Mouse (Mus musculus): ENCODE results near the gene Fth1. TPM values are rescaled to one million over a fixed set of nuclear protein-coding genes. Genes with fewer than 3 reads are reported as not detected.

The Fth1 gene
- polyA plus RNA-seq, 2 experiments = 1,645 to 3,787 TPM

GRCm38 (mm10) chr19:9954055-9954810, 26.2 kb upstream of the Fth1 start:
- TF ChIP-seq CTCF (IDR thresholded peaks at IDR 0.05; ENCODE audit: low read depth) (0 out of 2 replicates have a peak, but pooled peaks have one; percentile 2), EP300 (IDR thresholded peaks at IDR 0.05; ENCODE audit: low read depth) (no peak)
- ATAC-seq (ENCODE audit: insufficient read depth) (peak; percentile 63), DNase-seq (ENCODE audit: low read depth in 3 of 3, low spot score in 3 of 3) (no peak)
- peaks cover 35 to 48% of the 10 kb centered on the region in 2 experiments for H3K4me1 ChIP-seq (replicated peaks; ENCODE audit: control insufficient read depth in 2 of 2, insufficient read depth in 2 of 2, low read length in 1 of 2)
- H3K4me3 ChIP-seq (ENCODE audit: insufficient read depth in 1 of 2, low read depth in 2 of 2, low read length in 2 of 2) = no peak overlapping the region
- peak overlapping the region; percentile 42 for H3K4me2 ChIP-seq (ENCODE audit: low read depth)
- no peak overlapping the region for H3K9ac ChIP-seq (replicated peaks)
- H3K27ac ChIP-seq = peak overlapping the region; percentile 72
- 15% methylated on average over 7 of the region's 7 CpGs for WGBS (ENCODE audit: insufficient replicate concordance)
- H3K36me3 ChIP-seq (replicated peaks; ENCODE audit: control insufficient read depth, insufficient read depth, low read depth) = no peaks in the 10 kb centered on the region
- H3K9me3 ChIP-seq (ENCODE audit: control insufficient read depth, low read length) = no peaks in the 10 kb centered on the region
- H3K27me3 ChIP-seq (ENCODE audit: control insufficient read depth, insufficient read depth, low read length) = no peaks in the 10 kb centered on the region

GRCm38 (mm10) chr19:9954811-9955202, 25.6 kb upstream of the Fth1 start:
- TF ChIP-seq CTCF (IDR thresholded peaks at IDR 0.05; ENCODE audit: low read depth) (no peak), EP300 (IDR thresholded peaks at IDR 0.05; ENCODE audit: low read depth) (no peak)
- H3K9ac ChIP-seq (replicated peaks) = 0 out of 2 replicates have a peak overlapping the region, but pooled peaks have one; percentile 3
- ATAC-seq (ENCODE audit: insufficient read depth) (peak; percentile 61), DNase-seq (ENCODE audit: low read depth in 3 of 3, low spot score in 3 of 3) (no peak)
- H3K4me1 ChIP-seq (replicated peaks; ENCODE audit: control insufficient read depth in 2 of 2, insufficient read depth in 2 of 2, low read length in 1 of 2) = peaks cover 35 to 48% of the 10 kb centered on the region in 2 experiments
- 30% methylated on average over 5 of the region's 5 CpGs for WGBS (ENCODE audit: insufficient replicate concordance)
- H3K27me3 ChIP-seq (ENCODE audit: control insufficient read depth, insufficient read depth, low read length) = no peaks in the 10 kb centered on the region
- H3K4me2 ChIP-seq (ENCODE audit: low read depth) = peak overlapping the region; percentile 42
- H3K36me3 ChIP-seq (replicated peaks; ENCODE audit: control insufficient read depth, insufficient read depth, low read depth) = no peaks in the 10 kb centered on the region
- H3K9me3 ChIP-seq (ENCODE audit: control insufficient read depth, low read length) = no peaks in the 10 kb centered on the region
- H3K27ac ChIP-seq = peak overlapping the region; percentile 72
- H3K4me3 ChIP-seq (ENCODE audit: insufficient read depth in 1 of 2, low read depth in 2 of 2, low read length in 2 of 2) = no peak overlapping the region

- no peak overlapping the region for H3K9ac ChIP-seq (replicated peaks)
- TF ChIP-seq CTCF (IDR thresholded peaks at IDR 0.05; ENCODE audit: low read depth) (no peak), EP300 (IDR thresholded peaks at IDR 0.05; ENCODE audit: low read depth) (peak; percentile 51)
- 8% methylated on average over 1 of the region's 1 CpGs for WGBS (ENCODE audit: insufficient replicate concordance)
- peak overlapping the region; percentile 72 for H3K27ac ChIP-seq
- DNase-seq (ENCODE audit: low read depth in 3 of 3, low spot score in 3 of 3) = no peak
- no peaks in the 10 kb centered on the region for H3K27me3 ChIP-seq (ENCODE audit: control insufficient read depth, insufficient read depth, low read length)
- H3K4me2 ChIP-seq (ENCODE audit: low read depth) = peak overlapping the region; percentile 42
- no peaks in the 10 kb centered on the region for H3K36me3 ChIP-seq (replicated peaks; ENCODE audit: control insufficient read depth, insufficient read depth, low read depth)
- H3K9me3 ChIP-seq (ENCODE audit: control insufficient read depth, low read length) = no peaks in the 10 kb centered on the region
- H3K4me3 ChIP-seq (ENCODE audit: insufficient read depth in 1 of 2, low read depth in 2 of 2, low read length in 2 of 2) = no peak overlapping the region
- peaks cover 35 to 48% of the 10 kb centered on the region in 2 experiments for H3K4me1 ChIP-seq (replicated peaks; ENCODE audit: control insufficient read depth in 2 of 2, insufficient read depth in 2 of 2, low read length in 1 of 2)
- peak; percentile 70; the same call in 1 of the 2 replicates for ATAC-seq (ENCODE audit: insufficient read depth)
These were observed 25.0 kb upstream of the Fth1 start for GRCm38 (mm10) chr19:9955438-9955837.

DNA sequence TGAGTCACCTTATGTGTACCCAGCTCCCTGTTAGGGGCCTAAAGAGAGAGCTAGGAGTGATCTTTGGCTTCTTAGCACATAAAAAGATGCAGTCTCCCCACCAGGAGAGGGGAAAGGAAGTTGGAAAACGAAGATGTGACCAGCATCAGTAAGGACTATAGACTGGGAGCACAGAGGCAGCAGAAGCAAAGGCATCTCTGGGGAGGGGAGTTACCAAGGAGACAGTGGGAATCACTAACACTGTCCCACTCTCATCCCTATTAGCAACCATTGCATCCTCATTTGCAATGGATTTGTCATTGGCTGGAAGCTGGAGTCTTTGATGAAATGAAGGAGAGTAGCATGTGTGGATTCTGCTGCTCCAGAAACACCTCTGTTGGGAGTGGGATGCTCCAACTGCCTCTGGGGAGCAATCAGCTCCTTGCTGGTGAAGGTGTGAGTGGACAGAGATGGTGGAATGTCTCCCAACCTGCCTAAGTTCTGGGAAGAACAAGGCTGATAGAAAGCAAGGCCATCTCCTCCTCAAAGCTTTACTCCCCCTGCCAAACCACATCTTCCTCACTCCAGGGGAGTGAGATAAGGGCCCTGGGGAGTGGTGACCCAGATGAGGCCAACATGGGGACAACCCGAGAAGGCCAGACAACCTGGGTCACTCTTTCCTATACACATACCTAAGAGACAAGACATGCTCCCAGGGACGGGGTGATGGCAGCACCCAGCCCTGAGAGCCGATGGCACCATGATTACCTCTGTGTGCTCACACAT, 23.6 kb upstream of the Fth1 start:
- Histone ChIP-seq H3K4me1 (replicated peaks; ENCODE audit: control insufficient read depth in 2 of 2, insufficient read depth in 2 of 2, low read length in 1 of 2) (peaks cover 35 to 48% of the 10 kb centered on the region in 2 experiments), H3K36me3 (replicated peaks; ENCODE audit: control insufficient read depth, insufficient read depth, low read depth) (no peaks in the 10 kb centered on the region), H3K4me2 (ENCODE audit: low read depth) (no peak overlapping the region), H3K27ac (no peak overlapping the region), H3K4me3 (ENCODE audit: insufficient read depth in 1 of 2, low read depth in 2 of 2, low read length in 2 of 2) (no peak overlapping the region), H3K27me3 (ENCODE audit: control insufficient read depth, insufficient read depth, low read length) (no peaks in the 10 kb centered on the region), H3K9ac (replicated peaks) (no peak overlapping the region; the same call in 1 of the 2 replicates), H3K9me3 (ENCODE audit: control insufficient read depth, low read length) (no peaks in the 10 kb centered on the region)
- no peak for DNase-seq (ENCODE audit: low read depth in 3 of 3, low spot score in 3 of 3)
- no peak for ATAC-seq (ENCODE audit: insufficient read depth)
- no peak for TF ChIP-seq CTCF (IDR thresholded peaks at IDR 0.05; ENCODE audit: low read depth)
- 47% methylated on average over 4 of the region's 4 CpGs for WGBS (ENCODE audit: insufficient replicate concordance)

GRCm38 (mm10) chr19:9957965-9958364, 22.4 kb upstream of the Fth1 start:
- 69% methylated on average over 5 of the region's 5 CpGs for WGBS (ENCODE audit: insufficient replicate concordance)

More at GRCm38 (mm10) chr19:9957965-9958364, 22.4 kb upstream of the Fth1 start:
- no peak for TF ChIP-seq EP300 (IDR thresholded peaks at IDR 0.05; ENCODE audit: low read depth)
- H3K27ac ChIP-seq = no peak overlapping the region
- H3K9ac ChIP-seq (replicated peaks) = no peak overlapping the region
- no peaks in the 10 kb centered on the region for H3K36me3 ChIP-seq (replicated peaks; ENCODE audit: control insufficient read depth, insufficient read depth, low read depth)
- no peak for ATAC-seq (ENCODE audit: insufficient read depth)
- DNase-seq (ENCODE audit: low read depth in 3 of 3, low spot score in 3 of 3) = no peak
- H3K4me3 ChIP-seq (ENCODE audit: insufficient read depth in 1 of 2, low read depth in 2 of 2, low read length in 2 of 2) = no peak overlapping the region
- H3K4me2 ChIP-seq (ENCODE audit: low read depth) = no peak overlapping the region
- H3K27me3 ChIP-seq (ENCODE audit: control insufficient read depth, insufficient read depth, low read length) = no peaks in the 10 kb centered on the region
- no peaks in the 10 kb centered on the region for H3K9me3 ChIP-seq (ENCODE audit: control insufficient read depth, low read length)
- peaks cover 35 to 47% of the 10 kb centered on the region in 2 experiments for H3K4me1 ChIP-seq (replicated peaks; ENCODE audit: control insufficient read depth in 2 of 2, insufficient read depth in 2 of 2, low read length in 1 of 2)
